8 mouse cellular contexts compared by ENCODE assay signal in genomic region chr1:160080800-160081436, GRCm38 (mm10). TPM values are rescaled to one million over a fixed set of nuclear protein-coding genes. Genes with fewer than 3 reads are reported as not detected.
A peak's percentile ranks its signal among the peaks of the same experiment; 100 is the strongest.
DNase-seq lines count a peak whose midpoint lies in the region; ATAC-seq lines count a peak whose summit lies in the region.

No protein-coding gene starts in this region.

- intact Hi-C loops in left cerebral cortex, postnatal 14 days (cut with DNase I): loop anchor here (2.0 to 10.0 kb wide), 5 partner anchors 166 to 848 kb away; partner anchors contain the start of gene Cop1

- no peak for ATAC-seq in heart, embryonic 12.5 days (ENCODE audit: insufficient number of reproducible peaks, low FRiP score)
- peak; percentile 16; the same call in 1 of the 2 replicates for ATAC-seq in intestine, embryonic 15.5 days
- ATAC-seq in midbrain, embryonic 11.5 days (ENCODE audit: low FRiP score): peak; percentile 54

- H3K27me3 ChIP-seq in heart, embryonic 12.5 days (replicated peaks): no peaks in the 10 kb centered on the region
- no peaks in the 10 kb centered on the region for H3K27me3 ChIP-seq in intestine, embryonic 15.5 days (replicated peaks)
- no peaks in the 10 kb centered on the region for H3K27me3 ChIP-seq in midbrain, embryonic 11.5 days (ENCODE audit: control insufficient read depth, insufficient read depth, low read length)

- H3K27ac ChIP-seq in heart, embryonic 12.5 days (ENCODE audit: poor library complexity, severe bottlenecking): no peak overlapping the region
- no peak overlapping the region for H3K27ac ChIP-seq in intestine, embryonic 15.5 days
- no peak overlapping the region for H3K27ac ChIP-seq in midbrain, embryonic 11.5 days (ENCODE audit: low read depth, low read length)

- no peak overlapping the region for H3K4me3 ChIP-seq in heart, embryonic 12.5 days
- H3K4me3 ChIP-seq in intestine, embryonic 15.5 days (replicated peaks): no peak overlapping the region
- H3K4me3 ChIP-seq in midbrain, embryonic 11.5 days (ENCODE audit: low read depth, low read length): no peak overlapping the region

- WGBS in heart, embryonic 12.5 days: 31% methylated on average over 2 of the region's 2 CpGs
- 23% methylated on average over 2 of the region's 2 CpGs for WGBS in intestine, embryonic 15.5 days
- WGBS in midbrain, embryonic 11.5 days: 21% methylated on average over 2 of the region's 2 CpGs

- peak; percentile 92 for DNase-seq in heart, adult 11 months
- DNase-seq in cerebellum, postnatal 25 days: peak; percentile 81 to 89
- DNase-seq in frontal cortex, postnatal 36 days (ENCODE audit: low spot score in 2 of 2): peak; percentile 83 to 86
- DNase-seq in left cerebral cortex, postnatal 14 days (ENCODE audit: low spot score in 2 of 2): peak; percentile 79 to 90
- DNase-seq in midbrain, embryonic 11.5 days (ENCODE audit: low spot score, missing footprints): peak; percentile 97
- peak; percentile 55 to 61 for DNase-seq in right cerebral cortex, postnatal 36 days (ENCODE audit: low spot score in 2 of 2)

- H3K9me3 ChIP-seq in heart, embryonic 12.5 days (replicated peaks): no peaks in the 10 kb centered on the region
- no peaks in the 10 kb centered on the region for H3K9me3 ChIP-seq in intestine, embryonic 15.5 days
- no peaks in the 10 kb centered on the region for H3K9me3 ChIP-seq in midbrain, embryonic 11.5 days (ENCODE audit: control insufficient read depth, low read length)

- no peaks in the 10 kb centered on the region for H3K4me1 ChIP-seq in heart, embryonic 12.5 days (replicated peaks)
- H3K4me1 ChIP-seq in intestine, embryonic 15.5 days (replicated peaks): no peaks in the 10 kb centered on the region
- H3K4me1 ChIP-seq in midbrain, embryonic 11.5 days (ENCODE audit: control insufficient read depth, insufficient read depth, low read length): no peaks in the 10 kb centered on the region

- no peak overlapping the region for H3K9ac ChIP-seq in heart, embryonic 12.5 days
- H3K9ac ChIP-seq in intestine, embryonic 15.5 days: no peak overlapping the region
- no peak overlapping the region for H3K9ac ChIP-seq in midbrain, embryonic 11.5 days (ENCODE audit: low read length)

- H3K36me3 ChIP-seq in heart, embryonic 12.5 days: peaks cover 2% of the 10 kb centered on the region; the same call in 1 of the 2 replicates
- no peaks in the 10 kb centered on the region for H3K36me3 ChIP-seq in intestine, embryonic 15.5 days
- H3K36me3 ChIP-seq in midbrain, embryonic 11.5 days (ENCODE audit: control insufficient read depth, insufficient read depth, low read length): no peaks in the 10 kb centered on the region

- H3K4me2 ChIP-seq in heart, embryonic 12.5 days: no peak overlapping the region
- H3K4me2 ChIP-seq in intestine, embryonic 15.5 days (replicated peaks): no peak overlapping the region
- no peak overlapping the region for H3K4me2 ChIP-seq in midbrain, embryonic 11.5 days

RNA-seq across cellular contexts. Expression of gene 4930523C07Rik, which starts 36.7 kb away (rescaled TPM):
- polyA plus RNA-seq in heart, embryonic 12.5 days (2016; fragmentation: Nextera tagmentation; extraction: Ambion mirVana): 7.4 and 9.6 TPM in 2 replicates
- 9.6 and 10.5 TPM in 2 replicates for polyA plus RNA-seq in intestine, embryonic 15.5 days (2015; fragmentation: Nextera tagmentation; extraction: Ambion mirVana)
- total RNA-seq in left cerebral cortex, postnatal 14 days (2021): 1 to 10 TPM; 4.4 to 6.2 TPM
- 1.9 and 2.8 TPM in 2 replicates for polyA plus RNA-seq in midbrain, embryonic 11.5 days (2014; fragmentation: Nextera tagmentation; extraction: Ambion mirVana)
